Mouse (Mus musculus): ENCODE results near the gene Olfr1387. TPM values are rescaled to one million over a fixed set of nuclear protein-coding genes. Genes with fewer than 3 reads are reported as not detected.
"Not testable (repeated sequence)": the region's sequence is repeated elsewhere in the genome, so short reads cannot be mapped to it uniquely, and the experiment has no call there.

Gene Olfr1387
- polyA plus RNA-seq, 1 experiment from 2014 or later: not detected

DNA sequence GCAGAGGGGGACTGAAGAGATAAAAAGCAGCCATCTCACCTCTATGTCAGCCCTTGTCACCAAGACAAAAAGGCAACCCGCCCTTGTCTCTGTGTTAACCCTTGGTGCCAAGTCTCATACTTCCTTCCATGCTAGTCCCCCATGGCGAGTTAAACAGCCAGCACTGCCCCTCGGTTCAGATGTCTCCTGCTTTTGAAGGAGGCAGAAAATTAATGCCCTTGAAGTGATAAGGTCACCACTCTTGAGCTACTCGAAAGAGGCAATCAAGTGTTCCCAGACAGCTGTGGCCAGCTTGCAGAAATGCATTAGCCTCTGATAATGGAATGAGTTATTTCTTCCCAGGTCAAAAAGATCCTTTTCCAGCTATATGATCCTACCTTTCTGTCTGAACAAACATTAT lies 30.8 kb downstream of the Olfr1387 start:
- ATAC-seq (ENCODE audit: insufficient number of reproducible peaks, low FRiP score, low TSS enrichment, low read depth) (no peak), DNase-seq (ENCODE audit: low spot score) (no peak)
- no peaks in the 10 kb centered on the region for H3K36me3 ChIP-seq (ENCODE audit: control insufficient read depth, insufficient read depth, low read length)
- H3K4me3 ChIP-seq (ENCODE audit: low read depth, low read length): no peak overlapping the region
- H3K27ac ChIP-seq (replicated peaks; ENCODE audit: low read depth, low read length): no peak overlapping the region
- H3K27me3 ChIP-seq (ENCODE audit: control insufficient read depth, insufficient read depth, low read length): no peaks in the 10 kb centered on the region
- H3K9ac ChIP-seq (ENCODE audit: low read length): no peak overlapping the region
- WGBS: 38% methylated on average over 4 of the region's 4 CpGs
- no peaks in the 10 kb centered on the region for H3K9me3 ChIP-seq (ENCODE audit: control insufficient read depth, low read length)
- no peaks in the 10 kb centered on the region for H3K4me1 ChIP-seq (ENCODE audit: control insufficient read depth, insufficient read depth, low read length)
- no peak overlapping the region for H3K4me2 ChIP-seq (ENCODE audit: low read depth, severe bottlenecking)

DNA sequence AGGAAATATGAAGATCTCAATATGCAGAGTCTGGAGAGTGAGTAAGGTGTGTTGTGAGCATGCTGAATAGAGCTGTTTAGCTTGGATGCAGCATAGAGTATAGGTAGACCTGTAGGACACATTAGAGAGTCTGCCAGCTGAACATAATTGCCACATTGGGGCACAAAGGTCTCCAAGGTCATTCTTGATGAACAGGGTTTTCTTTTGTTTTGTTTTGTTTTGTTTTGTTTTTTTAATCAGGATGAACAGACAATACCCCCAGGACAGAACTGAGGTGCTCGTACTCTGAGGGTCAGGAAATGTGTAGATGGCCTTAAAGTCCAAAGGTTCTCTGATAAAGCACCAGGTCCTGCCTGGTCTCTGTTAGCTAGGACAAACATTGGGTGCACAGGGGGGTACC lies 33.6 kb downstream of the Olfr1387 start, which contains the start of gene Olfr1385:
TSS of gene Olfr1385 (plus strand) at position 301 of the 400 bp plus-strand sequence.
- H3K27ac ChIP-seq (replicated peaks; ENCODE audit: low read depth, low read length); H3K4me2 ChIP-seq (ENCODE audit: low read depth, severe bottlenecking); H3K27me3 ChIP-seq (ENCODE audit: control insufficient read depth, insufficient read depth, low read length); ATAC-seq (ENCODE audit: insufficient number of reproducible peaks, low FRiP score, low TSS enrichment, low read depth); DNase-seq (ENCODE audit: low spot score); H3K36me3 ChIP-seq (ENCODE audit: control insufficient read depth, insufficient read depth, low read length); H3K4me1 ChIP-seq (ENCODE audit: control insufficient read depth, insufficient read depth, low read length); H3K9ac ChIP-seq (ENCODE audit: low read length); H3K9me3 ChIP-seq (ENCODE audit: control insufficient read depth, low read length); H3K4me3 ChIP-seq (ENCODE audit: low read depth, low read length): not testable (repeated sequence)
- 82% methylated on average over 1 of the region's 1 CpGs for WGBS

Other genes with a start within 250 kb of the Olfr1387 start
- gene Mgat1, start 211.2 kb upstream of the Olfr1387 start, polyA plus RNA-seq (2014; fragmentation: Nextera tagmentation; extraction: Ambion mirVana): 33.8 and 41.1 TPM in 2 replicates
- gene Olfr1393, start 177.0 kb upstream of the Olfr1387 start, polyA plus RNA-seq (2014; fragmentation: Nextera tagmentation; extraction: Ambion mirVana): 0.06 TPM in 1 of 2 replicates, not detected in the other
- gene Olfr1392, start 170.1 kb upstream of the Olfr1387 start, polyA plus RNA-seq (2014; fragmentation: Nextera tagmentation; extraction: Ambion mirVana): not detected in 2 replicates
- gene Olfr10, start 150.6 kb upstream of the Olfr1387 start, polyA plus RNA-seq (2014; fragmentation: Nextera tagmentation; extraction: Ambion mirVana): not detected in 2 replicates
- gene Olfr1391, start 132.6 kb upstream of the Olfr1387 start, polyA plus RNA-seq (2014; fragmentation: Nextera tagmentation; extraction: Ambion mirVana): not detected in 2 replicates
- gene Olfr1390, start 120.2 kb upstream of the Olfr1387 start, polyA plus RNA-seq (2014; fragmentation: Nextera tagmentation; extraction: Ambion mirVana): not detected in 2 replicates
- gene Olfr1389, start 32.3 kb upstream of the Olfr1387 start, polyA plus RNA-seq (2014; fragmentation: Nextera tagmentation; extraction: Ambion mirVana): not detected in 2 replicates
- 0.11 and 0.14 TPM in 2 replicates for gene Olfr1388, start 18.7 kb upstream of the Olfr1387 start, polyA plus RNA-seq (2014; fragmentation: Nextera tagmentation; extraction: Ambion mirVana)
- not detected in 2 replicates for gene Olfr1386, start 9.7 kb downstream of the Olfr1387 start, polyA plus RNA-seq (2014; fragmentation: Nextera tagmentation; extraction: Ambion mirVana)
- gene Olfr1385, start 33.7 kb downstream of the Olfr1387 start, polyA plus RNA-seq (2014; fragmentation: Nextera tagmentation; extraction: Ambion mirVana): not detected in 2 replicates
- not detected in 2 replicates for gene Olfr1384, start 51.4 kb downstream of the Olfr1387 start, polyA plus RNA-seq (2014; fragmentation: Nextera tagmentation; extraction: Ambion mirVana)
- not detected in 2 replicates for gene Olfr1383, start 64.3 kb downstream of the Olfr1387 start, polyA plus RNA-seq (2014; fragmentation: Nextera tagmentation; extraction: Ambion mirVana)
- not detected in 2 replicates for gene Olfr1382, start 72.9 kb downstream of the Olfr1387 start, polyA plus RNA-seq (2014; fragmentation: Nextera tagmentation; extraction: Ambion mirVana)
- gene Olfr1381, start 88.1 kb downstream of the Olfr1387 start, polyA plus RNA-seq (2014; fragmentation: Nextera tagmentation; extraction: Ambion mirVana): not detected in 2 replicates
- not detected in 2 replicates for gene Olfr1380, start 101.5 kb downstream of the Olfr1387 start, polyA plus RNA-seq (2014; fragmentation: Nextera tagmentation; extraction: Ambion mirVana)
- gene Flt4, start 153.9 kb downstream of the Olfr1387 start, polyA plus RNA-seq (2014; fragmentation: Nextera tagmentation; extraction: Ambion mirVana): 4.5 and 5.8 TPM in 2 replicates
- not detected in 2 replicates for gene Scgb3a1, start 208.3 kb downstream of the Olfr1387 start, polyA plus RNA-seq (2014; fragmentation: Nextera tagmentation; extraction: Ambion mirVana)

Measured in limb, embryonic 11.5 days (tissue).